Mouse (Mus musculus) monocyte, adult 2 months (primary cell): ENCODE measurements at regions not wholly inside any gene's neighbourhood (a gene's known extent, or its start where the extent isn't known, plus 50 kb on each side); places are given as distances from the start of the nearest gene placed in this dataset.

Experiments used
- DNase-seq, 2 experiments: peaks; one replicate each; pipeline ENCODE4 v3.0.0; 2022; ENCODE audit warnings: low spot score in 2 of 2, low read depth in 1 of 2

GRCm38 (mm10) chr9:43975405-43975804 is 67.8 kb upstream of the Thy1 start:
- no peak for DNase-seq

GRCm38 (mm10) chr9:43976366-43976765 is 66.8 kb upstream of the Thy1 start:
- DNase-seq, result no peak

GRCm38 (mm10) chr9:43977773-43978172 is 65.4 kb upstream of the Thy1 start:
- no peak for DNase-seq

GRCm38 (mm10) chr9:43981376-43981775 is 61.8 kb upstream of the Thy1 start:
- no peak for DNase-seq

GRCm38 (mm10) chr9:43982359-43982889 is 60.8 kb upstream of the Thy1 start:
- no peak for DNase-seq

GRCm38 (mm10) chr9:43983220-43983619 is 60.0 kb upstream of the Thy1 start:
- no peak for DNase-seq

- DNase-seq, result peak in 1 of 2 experiments; percentile 58
These were observed 58.8 kb upstream of the Thy1 start for GRCm38 (mm10) chr9:43984181-43985062.

- no peak for DNase-seq
These were observed 55.2 kb upstream of the Thy1 start for GRCm38 (mm10) chr9:43987957-43988356.

GRCm38 (mm10) chr9:43988981-43989860 is 54.0 kb upstream of the Thy1 start:
- DNase-seq, result no peak

- DNase-seq, result no peak
These were observed 53.1 kb upstream of the Thy1 start for GRCm38 (mm10) chr9:43990124-43990523.

GRCm38 (mm10) chr9:43993221-43993976 is 49.8 kb upstream of the Thy1 start:
- no peak for DNase-seq
